Mouse (Mus musculus) liver, embryonic 14.5 days (tissue): ENCODE results near the gene Frmd4a.

Source experiments
- CTCF ChIP-seq: IDR thresholded peaks from 2 replicates; pipeline ENCODE4 v1.5.1; 2016; ENCODE audit warnings: antibody characterized with exemption, low read depth, control low read depth
- EP300 ChIP-seq: IDR thresholded peaks from 2 replicates; pipeline ENCODE4 v1.6.1; 2016; ENCODE audit warnings: antibody characterized with exemption, low read depth

DNA sequence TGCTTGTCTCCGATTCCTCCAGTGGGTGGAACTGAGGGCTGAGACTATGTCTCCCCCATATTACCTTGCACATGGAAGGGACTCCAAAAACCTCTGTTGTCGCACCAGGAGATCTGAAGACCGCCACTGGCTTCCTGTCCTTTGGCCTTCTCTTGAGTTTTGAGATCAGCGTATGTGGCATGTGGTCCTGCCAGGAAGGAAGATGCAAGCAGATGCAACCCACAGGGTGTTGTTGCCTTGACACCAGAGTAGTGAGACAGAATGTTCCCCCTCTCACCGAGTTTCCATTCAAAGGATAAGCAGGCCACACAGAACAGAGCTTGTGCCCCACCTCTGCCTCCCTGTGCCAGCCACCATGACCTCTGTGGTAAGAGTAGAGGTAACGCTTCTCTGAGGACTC is 563.1 kb downstream of the Frmd4a start:
- no peak for TF ChIP-seq CTCF
- TF ChIP-seq EP300, result no peak
